Mouse (Mus musculus): Measurements from ENCODE around the gene Krtap16-1. TPM values are rescaled to one million over a fixed set of nuclear protein-coding genes. Genes with fewer than 3 reads are reported as not detected.

The Krtap16-1 gene
- polyA plus RNA-seq (2015; fragmentation: Nextera tagmentation; extraction: Ambion mirVana), result not detected in 2 replicates

GRCm38 (mm10) chr11:99986180-99986647 is at the start of gene Krtap16-1:
Gene Krtap16-1 (minus strand): TSS chr11:99986597.
- Histone ChIP-seq H3K4me3 (replicated peaks) (no peak within 1 kb of the TSS), H3K9ac (no peak within 1 kb of the TSS), H3K9me3 (replicated peaks) (no peaks in the 10 kb centered on the region), H3K4me2 (no peak within 1 kb of the TSS), H3K36me3 (no peaks in the 10 kb centered on the region), H3K27me3 (0 out of 2 replicates have a peak, but pooled peaks cover 5% of the 10 kb centered on the region), H3K4me1 (no peaks in the 10 kb centered on the region), H3K27ac (no peak within 1 kb of the TSS)
- 62% methylated on average over 8 of the region's 8 CpGs for WGBS
- ATAC-seq (replicated peaks; ENCODE audit: low FRiP score), result no peak

GRCm38 (mm10) chr11:100029768-100030167 is 43.4 kb upstream of the Krtap16-1 start, which contains the start of gene Krt33b:
Gene Krt33b (minus strand): TSS chr11:100029868.
- Histone ChIP-seq H3K9me3 (replicated peaks) (no peaks in the 10 kb centered on the region), H3K4me1 (no peaks in the 10 kb centered on the region), H3K4me2 (no peak within 1 kb of the TSS), H3K9ac (no peak within 1 kb of the TSS), H3K27ac (no peak within 1 kb of the TSS), H3K27me3 (no peaks in the 10 kb centered on the region), H3K36me3 (no peaks in the 10 kb centered on the region), H3K4me3 (replicated peaks) (no peak within 1 kb of the TSS)
- WGBS, result 86% methylated on average over 6 of the region's 6 CpGs
- no peak for ATAC-seq (replicated peaks; ENCODE audit: low FRiP score)

GRCm38 (mm10) chr11:100021438-100021837 is 35.0 kb upstream of the Krtap16-1 start:
- Histone ChIP-seq H3K9me3 (replicated peaks) (no peaks in the 10 kb centered on the region), H3K27ac (no peak overlapping the region), H3K36me3 (no peaks in the 10 kb centered on the region), H3K4me2 (no peak overlapping the region), H3K4me1 (no peaks in the 10 kb centered on the region), H3K27me3 (no peaks in the 10 kb centered on the region), H3K9ac (no peak overlapping the region), H3K4me3 (replicated peaks) (no peak overlapping the region)
- WGBS, result 82% methylated on average over 5 of the region's 5 CpGs
- no peak for ATAC-seq (replicated peaks; ENCODE audit: low FRiP score)

GRCm38 (mm10) chr11:100019466-100019865 is 33.1 kb upstream of the Krtap16-1 start:
- no peak for ATAC-seq (replicated peaks; ENCODE audit: low FRiP score)
- no peaks in the 10 kb centered on the region for H3K36me3 ChIP-seq
- no peak overlapping the region for H3K9ac ChIP-seq
- no peaks in the 10 kb centered on the region for H3K4me1 ChIP-seq
- no peak overlapping the region for H3K4me2 ChIP-seq
- H3K27ac ChIP-seq, result no peak overlapping the region
- H3K9me3 ChIP-seq (replicated peaks), result no peaks in the 10 kb centered on the region
- no peak overlapping the region for H3K4me3 ChIP-seq (replicated peaks)
- 74% methylated on average over 1 of the region's 1 CpGs for WGBS
- H3K27me3 ChIP-seq, result no peaks in the 10 kb centered on the region

- Histone ChIP-seq H3K36me3 (no peaks in the 10 kb centered on the region), H3K4me3 (replicated peaks) (no peak within 1 kb of the TSS), H3K4me1 (no peaks in the 10 kb centered on the region), H3K27me3 (no peaks in the 10 kb centered on the region), H3K9ac (no peak within 1 kb of the TSS), H3K9me3 (replicated peaks) (no peaks in the 10 kb centered on the region), H3K4me2 (no peak within 1 kb of the TSS), H3K27ac (no peak within 1 kb of the TSS)
- WGBS, result 68% methylated on average over 4 of the region's 4 CpGs
- no peak for ATAC-seq (replicated peaks; ENCODE audit: low FRiP score)
These were observed 29.7 kb upstream of the Krtap16-1 start, which contains the start of gene Krt33a for GRCm38 (mm10) chr11:100016112-100016511. Gene Krt33a (minus strand): TSS chr11:100016212.

GRCm38 (mm10) chr11:100013691-100014171 is 27.3 kb upstream of the Krtap16-1 start:
- H3K27ac ChIP-seq, result no peak overlapping the region
- H3K4me1 ChIP-seq, result 0 out of 2 replicates have a peak, but pooled peaks cover 5% of the 10 kb centered on the region
- H3K9me3 ChIP-seq (replicated peaks), result no peaks in the 10 kb centered on the region
- no peaks in the 10 kb centered on the region for H3K36me3 ChIP-seq
- 69% methylated on average over 4 of the region's 4 CpGs for WGBS
- ATAC-seq (replicated peaks; ENCODE audit: low FRiP score), result no peak
- H3K4me3 ChIP-seq (replicated peaks), result no peak overlapping the region
- H3K4me2 ChIP-seq, result no peak overlapping the region
- H3K9ac ChIP-seq, result no peak overlapping the region
- H3K27me3 ChIP-seq, result no peaks in the 10 kb centered on the region

GRCm38 (mm10) chr11:100010682-100011081 is 24.3 kb upstream of the Krtap16-1 start:
- Histone ChIP-seq H3K4me3 (replicated peaks) (no peak overlapping the region), H3K9me3 (replicated peaks) (no peaks in the 10 kb centered on the region), H3K4me2 (no peak overlapping the region), H3K36me3 (no peaks in the 10 kb centered on the region), H3K27me3 (no peaks in the 10 kb centered on the region), H3K27ac (no peak overlapping the region), H3K4me1 (0 out of 2 replicates have a peak, but pooled peaks cover 5% of the 10 kb centered on the region), H3K9ac (no peak overlapping the region)
- 0 out of 2 replicates have a peak, but pooled peaks have one; percentile 43 for ATAC-seq (replicated peaks; ENCODE audit: low FRiP score)
- 63% methylated on average over 5 of the region's 5 CpGs for WGBS

GRCm38 (mm10) chr11:100008336-100008735 is 21.9 kb upstream of the Krtap16-1 start:
- Histone ChIP-seq H3K9me3 (replicated peaks) (no peaks in the 10 kb centered on the region), H3K27me3 (no peaks in the 10 kb centered on the region), H3K9ac (no peak overlapping the region), H3K36me3 (no peaks in the 10 kb centered on the region), H3K27ac (no peak overlapping the region), H3K4me2 (no peak overlapping the region), H3K4me3 (replicated peaks) (no peak overlapping the region), H3K4me1 (0 out of 2 replicates have a peak, but pooled peaks cover 5% of the 10 kb centered on the region)
- no peak for ATAC-seq (replicated peaks; ENCODE audit: low FRiP score)
- WGBS, result 91% methylated on average over 5 of the region's 5 CpGs

- Histone ChIP-seq H3K27me3 (no peaks in the 10 kb centered on the region), H3K4me3 (replicated peaks) (no peak overlapping the region), H3K4me2 (no peak overlapping the region), H3K9ac (no peak overlapping the region), H3K9me3 (replicated peaks) (no peaks in the 10 kb centered on the region), H3K4me1 (0 out of 2 replicates have a peak, but pooled peaks cover 5% of the 10 kb centered on the region), H3K36me3 (no peaks in the 10 kb centered on the region), H3K27ac (no peak overlapping the region)
- ATAC-seq (replicated peaks; ENCODE audit: low FRiP score), result no peak
- WGBS, result 56% methylated on average over 3 of the region's 3 CpGs
These were observed 20.2 kb upstream of the Krtap16-1 start for GRCm38 (mm10) chr11:100006624-100007023.

GRCm38 (mm10) chr11:100005905-100006304 is 19.5 kb upstream of the Krtap16-1 start:
- Histone ChIP-seq H3K27ac (peak overlapping the region; percentile 34; the same call in 1 of the 2 replicates), H3K36me3 (no peaks in the 10 kb centered on the region), H3K4me3 (replicated peaks) (no peak overlapping the region), H3K27me3 (no peaks in the 10 kb centered on the region), H3K9me3 (replicated peaks) (no peaks in the 10 kb centered on the region), H3K9ac (no peak overlapping the region), H3K4me1 (0 out of 2 replicates have a peak, but pooled peaks cover 5% of the 10 kb centered on the region), H3K4me2 (no peak overlapping the region)
- WGBS, result 75% methylated on average over 8 of the region's 8 CpGs
- ATAC-seq (replicated peaks; ENCODE audit: low FRiP score), result no peak

GRCm38 (mm10) chr11:100004846-100005245 is 18.4 kb upstream of the Krtap16-1 start:
- Histone ChIP-seq H3K4me3 (replicated peaks) (no peak overlapping the region), H3K27ac (no peak overlapping the region), H3K4me1 (no peaks in the 10 kb centered on the region), H3K36me3 (no peaks in the 10 kb centered on the region), H3K4me2 (no peak overlapping the region), H3K27me3 (no peaks in the 10 kb centered on the region), H3K9ac (no peak overlapping the region), H3K9me3 (replicated peaks) (no peaks in the 10 kb centered on the region)
- ATAC-seq (replicated peaks; ENCODE audit: low FRiP score), result no peak
- WGBS, result 20% methylated on average over 6 of the region's 6 CpGs

GRCm38 (mm10) chr11:99999091-99999490 is 12.7 kb upstream of the Krtap16-1 start:
- Histone ChIP-seq H3K27me3 (peaks cover 5% of the 10 kb centered on the region), H3K4me1 (no peaks in the 10 kb centered on the region), H3K9ac (no peak overlapping the region), H3K36me3 (no peaks in the 10 kb centered on the region), H3K27ac (no peak overlapping the region), H3K4me3 (replicated peaks) (no peak overlapping the region), H3K4me2 (no peak overlapping the region), H3K9me3 (replicated peaks) (no peaks in the 10 kb centered on the region)
- no peak for ATAC-seq (replicated peaks; ENCODE audit: low FRiP score)
- WGBS, result 88% methylated on average over 7 of the region's 7 CpGs

- no peak overlapping the region for H3K4me3 ChIP-seq (replicated peaks)
- H3K9me3 ChIP-seq (replicated peaks), result no peaks in the 10 kb centered on the region
- no peak overlapping the region for H3K9ac ChIP-seq
- peaks cover 21% of the 10 kb centered on the region for H3K27me3 ChIP-seq
- no peaks in the 10 kb centered on the region for H3K36me3 ChIP-seq
- 38% methylated on average over 4 of the region's 4 CpGs for WGBS
- no peak overlapping the region for H3K4me2 ChIP-seq
- H3K27ac ChIP-seq, result no peak overlapping the region
- peaks cover 7% of the 10 kb centered on the region; the same call in 1 of the 2 replicates for H3K4me1 ChIP-seq
- ATAC-seq (replicated peaks; ENCODE audit: low FRiP score), result no peak
These were observed 7.9 kb upstream of the Krtap16-1 start for GRCm38 (mm10) chr11:99994384-99994661.
